10 mouse cellular contexts compared by ENCODE assay signal in genomic region chr11:29786583-29787219, GRCm38 (mm10). TPM values are rescaled to one million over a fixed set of nuclear protein-coding genes. Genes with fewer than 3 reads are reported as not detected.
DNase-seq lines count a peak whose midpoint lies in the region; ATAC-seq and TF ChIP-seq lines count a peak whose summit lies in the region.
"Had no signal": no experiment of that assay in that cellular context is flagged by ENCODE, and none has a peak within 500 bp of the region (broad histone marks: within the 10 kb centered on the region; RNA-seq: fewer than 3 reads in every experiment).

No protein-coding gene starts in this region.

- peak; percentile 16 to 27 for DNase-seq in heart, adult 9 months (ENCODE audit: low spot score in 2 of 2)
- DNase-seq in heart, postnatal 25 days (ENCODE audit: low spot score): no peak
- DNase-seq in T-cell, adult 2 months (ENCODE audit: low spot score): peak; percentile 2
- DNase-seq in spleen, adult 12 weeks (ENCODE audit: low spot score): peak; percentile 25
- DNase-seq in forebrain, postnatal 0 days: no peak
- no peak for DNase-seq in midbrain, embryonic 11.5 days (ENCODE audit: low spot score, missing footprints)
- no peak for DNase-seq in retina, postnatal 1 day

- H3K27me3 ChIP-seq in liver, embryonic 16.5 days (ENCODE audit: control insufficient read depth, insufficient read depth, low read depth, low read length): no peaks in the 10 kb centered on the region
- no peaks in the 10 kb centered on the region for H3K27me3 ChIP-seq in forebrain, postnatal 0 days (ENCODE audit: insufficient read depth, low read length)
- no peaks in the 10 kb centered on the region for H3K27me3 ChIP-seq in midbrain, embryonic 11.5 days (ENCODE audit: control insufficient read depth, insufficient read depth, low read length)
- H3K27me3 ChIP-seq: limb, embryonic 12.5 days had no signal

- no peak for TF ChIP-seq CTCF in forebrain, postnatal 0 days (IDR thresholded peaks at IDR 0.05; ENCODE audit: low read depth)

- no peak overlapping the region for H3K9ac ChIP-seq in liver, embryonic 16.5 days (ENCODE audit: low read depth, low read length)
- no peak overlapping the region for H3K9ac ChIP-seq in forebrain, postnatal 0 days
- no peak overlapping the region for H3K9ac ChIP-seq in midbrain, embryonic 11.5 days (ENCODE audit: low read length)
- H3K9ac ChIP-seq: limb, embryonic 12.5 days had no signal

- H3K9me3 ChIP-seq in liver, embryonic 16.5 days (replicated peaks; ENCODE audit: control insufficient read depth, low read length): no peaks in the 10 kb centered on the region
- no peaks in the 10 kb centered on the region for H3K9me3 ChIP-seq in forebrain, postnatal 0 days (ENCODE audit: low read length)
- H3K9me3 ChIP-seq in midbrain, embryonic 11.5 days (ENCODE audit: control insufficient read depth, low read length): no peaks in the 10 kb centered on the region
- H3K9me3 ChIP-seq: limb, embryonic 12.5 days had no signal

- no peak overlapping the region for H3K27ac ChIP-seq in liver, embryonic 16.5 days (ENCODE audit: low read length)
- no peak overlapping the region for H3K27ac ChIP-seq in forebrain, postnatal 0 days (ENCODE audit: low read depth, low read length)
- no peak overlapping the region for H3K27ac ChIP-seq in midbrain, embryonic 11.5 days (ENCODE audit: low read depth, low read length)
- H3K27ac ChIP-seq: limb, embryonic 12.5 days had no signal

- H3K4me3 ChIP-seq in liver, embryonic 16.5 days (ENCODE audit: low read depth, low read length): no peak overlapping the region
- no peak overlapping the region for H3K4me3 ChIP-seq in forebrain, postnatal 0 days (ENCODE audit: low read depth, low read length)
- H3K4me3 ChIP-seq in midbrain, embryonic 11.5 days (ENCODE audit: low read depth, low read length): no peak overlapping the region
- H3K4me3 ChIP-seq: limb, embryonic 12.5 days had no signal

- intact Hi-C loops in heart, postnatal 25 days (cut with DNase I): no loop called here

- no peak overlapping the region for H3K4me2 ChIP-seq in liver, embryonic 16.5 days (ENCODE audit: low read depth, low read length)
- no peak overlapping the region for H3K4me2 ChIP-seq in forebrain, postnatal 0 days (ENCODE audit: low read depth)
- no peak overlapping the region for H3K4me2 ChIP-seq in midbrain, embryonic 11.5 days

- 38% methylated on average over 6 of the region's 6 CpGs for WGBS in liver, embryonic 16.5 days (ENCODE audit: insufficient replicate concordance)
- 76% methylated on average over 6 of the region's 6 CpGs for WGBS in forebrain, postnatal 0 days
- 84% methylated on average over 6 of the region's 6 CpGs for WGBS in midbrain, embryonic 11.5 days

- no peaks in the 10 kb centered on the region for H3K36me3 ChIP-seq in liver, embryonic 16.5 days (ENCODE audit: control insufficient read depth, insufficient read depth)
- H3K36me3 ChIP-seq in forebrain, postnatal 0 days (ENCODE audit: insufficient read depth): peaks cover 7% of the 10 kb centered on the region; the same call in 1 of the 2 replicates
- no peaks in the 10 kb centered on the region for H3K36me3 ChIP-seq in midbrain, embryonic 11.5 days (ENCODE audit: control insufficient read depth, insufficient read depth, low read length)
- H3K36me3 ChIP-seq: limb, embryonic 12.5 days had no signal

- H3K4me1 ChIP-seq in liver, embryonic 16.5 days (ENCODE audit: control insufficient read depth, low read depth, low read length): no peaks in the 10 kb centered on the region; the same call in 1 of the 2 replicates
- peaks cover 12% of the 10 kb centered on the region for H3K4me1 ChIP-seq in forebrain, postnatal 0 days (ENCODE audit: insufficient read depth)
- H3K4me1 ChIP-seq in midbrain, embryonic 11.5 days (ENCODE audit: control insufficient read depth, insufficient read depth, low read length): no peaks in the 10 kb centered on the region

- peak; percentile 66 for ATAC-seq in liver, embryonic 16.5 days (ENCODE audit: low read depth)
- ATAC-seq in forebrain, postnatal 0 days: no peak
- no peak for ATAC-seq in midbrain, embryonic 11.5 days (ENCODE audit: low FRiP score)
- ATAC-seq: forebrain, embryonic 14.5 days had no signal

RNA-seq across cellular contexts. Expression of gene 4931440F15Rik, which starts 38.8 kb away (rescaled TPM):
- total RNA-seq in heart, postnatal 25 days (2021): 1 to 10 TPM; 1.8 to 2.3 TPM
- 0.14 and 0.25 TPM in 2 replicates for polyA plus RNA-seq in liver, embryonic 16.5 days (2015; fragmentation: Nextera tagmentation; extraction: Ambion mirVana)
- total RNA-seq in forebrain, postnatal 0 days (2014; rRNA removed): 0.52 and 0.54 TPM in 2 replicates
- 0.24 and 0.29 TPM in 2 replicates for polyA plus RNA-seq in forebrain, postnatal 0 days (2015; fragmentation: Nextera tagmentation; extraction: Ambion mirVana)
- polyA plus RNA-seq in midbrain, embryonic 11.5 days (2014; fragmentation: Nextera tagmentation; extraction: Ambion mirVana): 0.11 TPM in 1 of 2 replicates, not detected in the other

Comparison
In these comparisons a context has a peak if more than half of its experiments do, and no peak if none do; other contexts are left out.
1. DNase-seq: peak in heart, adult 9 months (2 of 2), T-cell, adult 2 months (single experiment) and spleen, adult 12 weeks (single experiment); none in heart, postnatal 25 days (single experiment), forebrain, postnatal 0 days (single experiment), midbrain, embryonic 11.5 days (single experiment) and retina, postnatal 1 day (single experiment).